In genomic region chr6:91729677-91730127, GRCm38 (mm10) we compare ENCODE assay signal across 8 mouse cellular contexts. TPM values are rescaled to one million over a fixed set of nuclear protein-coding genes. Genes with fewer than 3 reads are reported as not detected.
A peak's percentile ranks its signal among the peaks of the same experiment; 100 is the strongest.
DNase-seq lines count a peak whose midpoint lies in the region; ATAC-seq and TF ChIP-seq lines count a peak whose summit lies in the region.

No protein-coding gene starts in this region.

- no peak overlapping the region for H3K4me2 ChIP-seq in forebrain, embryonic 13.5 days
- H3K4me2 ChIP-seq in heart, postnatal 0 days (ENCODE audit: low read depth, low read length), result no peak overlapping the region

- ATAC-seq in frontal cortex, adult (ENCODE audit: low TSS enrichment), result peak; percentile 32
- ATAC-seq in forebrain, embryonic 13.5 days, result peak; percentile 62
- ATAC-seq in heart, postnatal 0 days (ENCODE audit: insufficient read depth, low read depth), result peak; percentile 67
- no peak for ATAC-seq in cerebellum, adult (ENCODE audit: insufficient number of reproducible peaks, low FRiP score, low TSS enrichment)

- peak; percentile 57; the same call in 1 of the 2 replicates for TF ChIP-seq EP300 in heart, postnatal 0 days (IDR thresholded peaks at IDR 0.05; ENCODE audit: low read depth)

- H3K4me1 ChIP-seq in forebrain, embryonic 13.5 days, result peaks cover 45% of the 10 kb centered on the region
- H3K4me1 ChIP-seq in heart, postnatal 0 days (ENCODE audit: control insufficient read depth, insufficient read depth), result peaks cover 15% of the 10 kb centered on the region

- H3K9ac ChIP-seq in forebrain, embryonic 13.5 days, result peak overlapping the region; percentile 41
- H3K9ac ChIP-seq in heart, postnatal 0 days (replicated peaks; ENCODE audit: low read depth, low read length), result no peak overlapping the region

- no peaks in the 10 kb centered on the region for H3K9me3 ChIP-seq in forebrain, embryonic 13.5 days (replicated peaks)
- no peaks in the 10 kb centered on the region for H3K9me3 ChIP-seq in heart, postnatal 0 days (replicated peaks; ENCODE audit: control insufficient read depth, low read length)

- peak overlapping the region; percentile 83 for H3K27ac ChIP-seq in forebrain, embryonic 13.5 days
- peak overlapping the region; percentile 52 for H3K27ac ChIP-seq in heart, postnatal 0 days (ENCODE audit: low read depth)

- peaks cover 75% of the 10 kb centered on the region for H3K36me3 ChIP-seq in forebrain, embryonic 13.5 days (ENCODE audit: poor library complexity, severe bottlenecking)
- peaks cover 68% of the 10 kb centered on the region for H3K36me3 ChIP-seq in heart, postnatal 0 days (replicated peaks; ENCODE audit: control insufficient read depth, insufficient read depth, low read length)

- H3K4me3 ChIP-seq in forebrain, embryonic 13.5 days, result no peak overlapping the region
- no peak overlapping the region for H3K4me3 ChIP-seq in heart, postnatal 0 days (ENCODE audit: low read depth, low read length)

- H3K27me3 ChIP-seq in forebrain, embryonic 13.5 days, result no peaks in the 10 kb centered on the region
- no peaks in the 10 kb centered on the region for H3K27me3 ChIP-seq in heart, postnatal 0 days (ENCODE audit: control insufficient read depth, insufficient read depth, low read length)

- no peak for DNase-seq in frontal cortex, postnatal 25 days (ENCODE audit: low spot score in 2 of 2)
- peak; percentile 76 for DNase-seq in heart, postnatal 0 days (ENCODE audit: low spot score)
- DNase-seq in kidney, postnatal 10 days, result peak; percentile 84
- DNase-seq in lung, postnatal 36 days, result peak; percentile 84
- peak; percentile 45 for DNase-seq in right cerebral cortex, postnatal 4 days

- TF ChIP-seq CTCF in heart, postnatal 0 days (IDR thresholded peaks at IDR 0.05; ENCODE audit: low read depth), result no peak

- WGBS in forebrain, embryonic 13.5 days, result 2% methylated on average over 12 of the region's 12 CpGs
- 34% methylated on average over 12 of the region's 12 CpGs for WGBS in heart, postnatal 0 days

RNA-seq across cellular contexts. Expression of gene Slc6a6, which starts 45.8 kb away (rescaled TPM):
- polyA plus RNA-seq in forebrain, embryonic 13.5 days (2015; fragmentation: Nextera tagmentation; extraction: Ambion mirVana), result 68.2 and 73.1 TPM in 2 replicates
- 95.3 and 149 TPM in 2 replicates for total RNA-seq in heart, postnatal 0 days (2014; rRNA removed; ENCODE audit: low replicate concordance)
- polyA plus RNA-seq in heart, postnatal 0 days (2015; fragmentation: Nextera tagmentation; extraction: Ambion mirVana), result 87.4 and 116 TPM in 2 replicates

Comparison
In these comparisons a context has a peak if more than half of its experiments do, and no peak if none do; other contexts are left out.
1. DNase-seq: peak in heart, postnatal 0 days (single experiment), kidney, postnatal 10 days (single experiment), lung, postnatal 36 days (single experiment) and right cerebral cortex, postnatal 4 days (single experiment); none in frontal cortex, postnatal 25 days (0 of 2).